Mouse (Mus musculus): ENCODE measurements around the gene Stk11. TPM values are rescaled to one million over a fixed set of nuclear protein-coding genes. Genes with fewer than 3 reads are reported as not detected.

Gene Stk11
- polyA plus RNA-seq, 2 experiments: 30.1 to 133 TPM

DNA sequence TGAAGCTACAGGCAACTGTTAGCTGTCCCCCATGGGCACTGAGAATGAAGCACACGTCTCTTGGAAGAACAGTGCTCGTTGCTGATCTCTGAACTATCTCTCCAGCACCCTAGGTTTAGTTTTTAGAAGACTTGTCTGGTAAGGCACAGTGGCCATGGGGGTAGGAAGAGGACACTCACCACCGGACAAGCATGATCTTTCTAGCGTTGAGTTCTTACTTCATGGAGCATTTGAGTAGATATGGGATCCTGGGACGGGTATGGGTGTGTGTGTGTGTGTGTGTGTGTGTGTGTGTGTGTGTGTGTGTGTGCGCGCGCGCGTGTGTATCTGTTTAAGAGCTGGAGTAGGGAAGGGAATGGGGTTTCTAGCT, 25.0 kb downstream of the Stk11 start, which contains the start of gene Cbarp:
TSS of gene Cbarp (minus strand) at position 170 of the 370 bp plus-strand sequence.
- DNase-seq (ENCODE audit: low spot score) (no peak), ATAC-seq (ENCODE audit: low FRiP score, low read depth) (no peak)
- H3K4me3 ChIP-seq (replicated peaks; ENCODE audit: low read length): peak within 1 kb of the TSS; percentile 83
- peak within 1 kb of the TSS; percentile 97 for H3K4me2 ChIP-seq (replicated peaks; ENCODE audit: low read depth, low read length, severe bottlenecking)
- H3K27me3 ChIP-seq (ENCODE audit: control insufficient read depth, insufficient read depth, low read length): peaks cover 16% of the 10 kb centered on the region
- H3K27ac ChIP-seq (replicated peaks; ENCODE audit: low read depth, low read length): peak within 1 kb of the TSS; percentile 56
- TF ChIP-seq POLR2A (IDR thresholded peaks at IDR 0.05; ENCODE audit: borderline replicate concordance, extremely low read depth, insufficient read depth, insufficient read length): no peak
- WGBS: 82% methylated on average over 10 of the region's 10 CpGs
- H3K4me1 ChIP-seq (ENCODE audit: control insufficient read depth, insufficient read depth, low read length): peaks cover 27% of the 10 kb centered on the region
- H3K36me3 ChIP-seq (ENCODE audit: control insufficient read depth, insufficient read depth, low read length): peaks cover 31% of the 10 kb centered on the region
- H3K9ac ChIP-seq (ENCODE audit: low read depth, low read length, severe bottlenecking): peak within 1 kb of the TSS; percentile 28; the same call in 1 of the 2 replicates
- H3K9me3 ChIP-seq (ENCODE audit: control insufficient read depth, low read length): no peaks in the 10 kb centered on the region

DNA sequence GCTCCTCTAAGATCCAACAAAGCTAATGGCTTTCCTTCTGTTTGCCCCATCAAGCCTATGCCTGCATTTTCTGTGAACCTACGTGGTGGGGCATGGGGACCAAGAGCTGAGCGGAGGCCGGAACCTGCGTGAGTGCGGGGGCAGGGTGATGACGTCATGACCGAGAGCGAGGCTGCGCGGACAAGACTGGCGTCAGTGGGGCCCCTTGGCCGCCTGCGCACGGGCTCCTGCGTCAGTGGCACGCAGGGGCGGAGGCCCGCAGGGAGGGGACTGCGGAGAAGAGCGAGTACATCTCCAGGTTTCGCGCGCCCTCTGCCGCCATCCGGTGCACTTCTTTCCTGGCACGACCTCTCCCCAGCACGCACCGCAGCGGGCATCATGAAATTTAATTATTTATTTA, 25.6 kb downstream of the Stk11 start:
- H3K27ac ChIP-seq (replicated peaks; ENCODE audit: low read depth, low read length): peak overlapping the region; percentile 56
- H3K36me3 ChIP-seq (ENCODE audit: control insufficient read depth, insufficient read depth, low read length): peaks cover 31% of the 10 kb centered on the region
- peak; percentile 91 for DNase-seq (ENCODE audit: low spot score)
- H3K4me3 ChIP-seq (replicated peaks; ENCODE audit: low read length): peak overlapping the region; percentile 83
- no peaks in the 10 kb centered on the region for H3K9me3 ChIP-seq (ENCODE audit: control insufficient read depth, low read length)
- H3K4me2 ChIP-seq (replicated peaks; ENCODE audit: low read depth, low read length, severe bottlenecking): peak overlapping the region; percentile 92
- H3K4me1 ChIP-seq (ENCODE audit: control insufficient read depth, insufficient read depth, low read length): peaks cover 29% of the 10 kb centered on the region
- ATAC-seq (ENCODE audit: low FRiP score, low read depth): peak; percentile 72
- peak overlapping the region; percentile 28; the same call in 1 of the 2 replicates for H3K9ac ChIP-seq (ENCODE audit: low read depth, low read length, severe bottlenecking)
- WGBS: 0% methylated on average over 29 of the region's 29 CpGs
- no peak for TF ChIP-seq POLR2A (IDR thresholded peaks at IDR 0.05; ENCODE audit: borderline replicate concordance, extremely low read depth, insufficient read depth, insufficient read length)
- peaks cover 10% of the 10 kb centered on the region for H3K27me3 ChIP-seq (ENCODE audit: control insufficient read depth, insufficient read depth, low read length)

DNA sequence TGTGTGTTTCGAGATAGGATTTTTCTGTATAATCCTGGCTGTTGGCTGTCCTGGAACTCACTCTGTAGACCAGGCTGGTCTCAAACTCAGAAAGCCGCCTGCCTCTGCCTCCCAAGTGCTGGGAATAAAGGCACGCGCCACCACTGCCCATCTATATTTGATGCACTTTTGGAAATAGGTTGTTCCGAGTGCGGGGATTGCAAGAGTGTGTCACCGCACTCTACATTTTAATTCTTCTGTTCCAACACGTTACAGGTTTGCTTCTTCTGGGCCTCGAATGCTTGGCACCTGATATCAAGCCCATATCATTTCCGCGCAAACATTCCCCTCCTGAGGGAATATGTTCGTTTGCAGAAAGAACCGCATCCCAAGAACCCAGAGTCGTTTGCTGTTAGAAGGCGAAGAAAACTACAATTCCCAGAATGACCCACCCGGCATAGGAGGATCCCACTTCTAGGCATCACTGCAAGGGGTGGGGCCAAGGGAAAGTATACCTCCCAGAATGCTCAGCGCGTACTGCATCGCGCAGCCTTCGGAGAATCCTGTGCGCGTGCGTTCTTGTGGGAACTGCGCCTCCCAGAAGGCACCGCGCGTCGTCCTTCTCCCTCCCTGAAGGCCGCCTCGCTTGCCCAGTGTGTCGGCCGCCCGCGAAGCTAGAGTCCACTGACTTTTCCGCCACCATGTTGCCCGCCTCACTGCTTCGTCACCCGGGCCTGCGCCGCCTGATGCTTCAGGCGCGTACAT, 26.4 kb downstream of the Stk11 start:
- Histone ChIP-seq H3K27me3 (ENCODE audit: control insufficient read depth, insufficient read depth, low read length) (peaks cover 2% of the 10 kb centered on the region; the same call in 1 of the 2 replicates), H3K36me3 (ENCODE audit: control insufficient read depth, insufficient read depth, low read length) (peaks cover 33% of the 10 kb centered on the region), H3K9ac (ENCODE audit: low read depth, low read length, severe bottlenecking) (peak overlapping the region; percentile 88), H3K4me3 (replicated peaks; ENCODE audit: low read length) (peak overlapping the region; percentile 83), H3K4me2 (replicated peaks; ENCODE audit: low read depth, low read length, severe bottlenecking) (peak overlapping the region; percentile 92), H3K27ac (replicated peaks; ENCODE audit: low read depth, low read length) (peak overlapping the region; percentile 56), H3K9me3 (ENCODE audit: control insufficient read depth, low read length) (no peaks in the 10 kb centered on the region), H3K4me1 (ENCODE audit: control insufficient read depth, insufficient read depth, low read length) (peaks cover 24% of the 10 kb centered on the region)
- peak; percentile 85 for ATAC-seq (ENCODE audit: low FRiP score, low read depth)
- TF ChIP-seq POLR2A (IDR thresholded peaks at IDR 0.05; ENCODE audit: borderline replicate concordance, extremely low read depth, insufficient read depth, insufficient read length): peak; percentile 68; the same call in 1 of the 2 replicates
- DNase-seq (ENCODE audit: low spot score): peak; percentile 99
- WGBS: under 1% methylated on average over 40 of the region's 43 CpGs

DNA sequence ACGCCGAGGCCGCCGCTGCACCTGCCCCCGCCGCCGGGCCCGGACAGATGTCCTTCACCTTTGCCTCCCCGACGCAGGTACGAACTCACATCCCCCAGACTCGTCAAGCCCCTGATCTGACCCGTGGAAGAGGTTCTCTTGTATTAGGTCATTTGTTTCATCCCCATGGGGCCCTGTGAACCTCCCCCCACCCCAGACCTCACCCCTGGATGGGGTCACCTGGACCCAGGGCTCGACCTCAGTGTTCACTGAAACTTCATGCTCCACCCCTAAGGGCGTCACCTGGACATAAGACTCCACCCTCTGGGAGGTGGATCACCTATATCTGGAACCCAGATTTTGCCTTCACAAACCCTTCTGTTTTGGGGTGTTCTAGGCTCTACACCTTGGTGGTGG, 26.9 kb downstream of the Stk11 start:
- ATAC-seq (ENCODE audit: low FRiP score, low read depth) (no peak), DNase-seq (ENCODE audit: low spot score) (no peak)
- H3K4me1 ChIP-seq (ENCODE audit: control insufficient read depth, insufficient read depth, low read length): peaks cover 21% of the 10 kb centered on the region; the same call in 1 of the 2 replicates
- peak overlapping the region; percentile 83 for H3K4me3 ChIP-seq (replicated peaks; ENCODE audit: low read length)
- no peaks in the 10 kb centered on the region for H3K9me3 ChIP-seq (ENCODE audit: control insufficient read depth, low read length)
- no peaks in the 10 kb centered on the region for H3K27me3 ChIP-seq (ENCODE audit: control insufficient read depth, insufficient read depth, low read length)
- WGBS: under 1% methylated on average over 15 of the region's 15 CpGs
- H3K36me3 ChIP-seq (ENCODE audit: control insufficient read depth, insufficient read depth, low read length): peaks cover 33% of the 10 kb centered on the region
- no peak for TF ChIP-seq POLR2A (IDR thresholded peaks at IDR 0.05; ENCODE audit: borderline replicate concordance, extremely low read depth, insufficient read depth, insufficient read length)
- peak overlapping the region; percentile 88 for H3K9ac ChIP-seq (ENCODE audit: low read depth, low read length, severe bottlenecking)
- H3K4me2 ChIP-seq (replicated peaks; ENCODE audit: low read depth, low read length, severe bottlenecking): peak overlapping the region; percentile 92
- peak overlapping the region; percentile 56 for H3K27ac ChIP-seq (replicated peaks; ENCODE audit: low read depth, low read length)

DNA sequence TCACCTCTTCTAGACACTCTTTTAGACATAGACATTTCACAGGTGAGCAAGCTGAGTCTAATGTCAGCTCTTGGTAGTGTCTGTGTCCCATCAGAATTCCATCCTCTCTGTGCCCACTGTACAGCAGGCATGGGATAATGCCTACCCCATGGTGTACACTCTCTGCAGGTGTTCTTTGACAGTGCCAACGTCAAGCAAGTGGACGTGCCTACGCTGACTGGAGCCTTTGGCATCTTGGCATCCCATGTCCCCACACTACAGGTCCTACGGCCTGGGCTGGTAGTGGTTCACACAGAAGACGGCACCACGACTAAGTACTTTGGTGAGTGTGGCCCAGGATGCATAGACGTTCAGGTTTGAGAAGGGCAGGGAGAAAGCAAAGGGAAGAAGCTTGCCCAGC, 28.1 kb downstream of the Stk11 start:
- ATAC-seq (ENCODE audit: low FRiP score, low read depth): no peak

More for the DNA sequence above, 28.1 kb downstream of the Stk11 start:
- H3K9ac ChIP-seq (ENCODE audit: low read depth, low read length, severe bottlenecking): no peak overlapping the region
- WGBS: 96% methylated on average over 7 of the region's 7 CpGs
- no peak overlapping the region for H3K4me2 ChIP-seq (replicated peaks; ENCODE audit: low read depth, low read length, severe bottlenecking)
- no peaks in the 10 kb centered on the region for H3K9me3 ChIP-seq (ENCODE audit: control insufficient read depth, low read length)
- H3K36me3 ChIP-seq (ENCODE audit: control insufficient read depth, insufficient read depth, low read length): peaks cover 33% of the 10 kb centered on the region
- no peak overlapping the region for H3K4me3 ChIP-seq (replicated peaks; ENCODE audit: low read length)
- no peak for DNase-seq (ENCODE audit: low spot score)
- TF ChIP-seq POLR2A (IDR thresholded peaks at IDR 0.05; ENCODE audit: borderline replicate concordance, extremely low read depth, insufficient read depth, insufficient read length): no peak
- no peaks in the 10 kb centered on the region for H3K27me3 ChIP-seq (ENCODE audit: control insufficient read depth, insufficient read depth, low read length)
- H3K4me1 ChIP-seq (ENCODE audit: control insufficient read depth, insufficient read depth, low read length): peaks cover 17% of the 10 kb centered on the region; the same call in 1 of the 2 replicates
- H3K27ac ChIP-seq (replicated peaks; ENCODE audit: low read depth, low read length): no peak overlapping the region

All from limb, embryonic 14.5 days (tissue).